Mouse (Mus musculus) midbrain, embryonic 16.5 days (tissue): Measurements from ENCODE around the gene Uhrf1. TPM values are rescaled to one million over a fixed set of nuclear protein-coding genes. Genes with fewer than 3 reads are reported as not detected.

Experiments
- ATAC-seq: fragments of 200-750 bp; cut with Nextera tagmentation; 2 replicates; pipeline ENCODE4 v1.8.0; 2017; ENCODE audit warnings: moderate TSS enrichment
- H3K27ac ChIP-seq: fragments of 300-500 bp; sonication (generic); 2 replicates; pipeline ENCODE4 v1.5.1; 2014; ENCODE audit warnings: mild to moderate bottlenecking, low read length, mixed read lengths
- H3K27me3 ChIP-seq: fragments of 300-500 bp; sonication (generic); 2 replicates; pipeline ENCODE4 v1.6.1; 2014; ENCODE audit warnings: low read depth, low read length, mixed read lengths; ENCODE audit not compliant: control insufficient read depth, insufficient read depth
- H3K36me3 ChIP-seq: fragments of 300-500 bp; sonication (generic); 2 replicates; pipeline ENCODE4 v1.6.1; 2014; ENCODE audit warnings: mild to moderate bottlenecking, low read length, moderate library complexity, mixed read lengths; ENCODE audit not compliant: control insufficient read depth, insufficient read depth
- H3K4me1 ChIP-seq: fragments of 300-500 bp; sonication (generic); 2 replicates; pipeline ENCODE4 v1.6.1; 2014; ENCODE audit warnings: mild to moderate bottlenecking, low read length, mixed read lengths; ENCODE audit not compliant: control insufficient read depth, insufficient read depth
- H3K4me2 ChIP-seq: fragments of 300-500 bp; sonication (generic); 2 replicates; pipeline ENCODE4 v1.6.1; 2014; ENCODE audit warnings: mild to moderate bottlenecking, low read length, mixed read lengths
- H3K4me3 ChIP-seq: fragments of 300-500 bp; sonication (generic); 2 replicates; pipeline ENCODE4 v1.5.1; 2014; ENCODE audit warnings: low read depth, mild to moderate bottlenecking, low read length, moderate library complexity, mixed read lengths
- H3K9ac ChIP-seq: fragments of 300-500 bp; sonication (generic); 2 replicates; pipeline ENCODE4 v1.6.1; 2014; ENCODE audit warnings: low read depth, low read length, mixed read lengths
- H3K9me3 ChIP-seq: fragments of 300-500 bp; sonication (generic); replicated peaks from 2 replicates; pipeline ENCODE4 v1.6.1; 2014; ENCODE audit warnings: mild to moderate bottlenecking, low read length, mixed read lengths; ENCODE audit not compliant: control insufficient read depth, poor library complexity, severe bottlenecking
- WGBS: fragments of 180-500 bp; shearing (Covaris S2); extraction: QIAGEN DNeasy Blood & Tissue Kit; methylation state at CpG from one replicate; pipeline ENCODE4 v1.1.7; 2014; 5-methylcytosine and 5-hydroxymethylcytosine counted together
- polyA plus RNA-seq: library from polyadenylated mRNA; unstranded; fragments of >200 nt; fragmentation: Nextera tagmentation; extraction: Ambion mirVana; gene quantifications from 2 replicates; pipeline ENCODE4 v1.2.1, GENCODE M21; 2015

Uhrf1 gene
- polyA plus RNA-seq, 1 experiment from 2014 or later = 11.6 TPM

DNA sequence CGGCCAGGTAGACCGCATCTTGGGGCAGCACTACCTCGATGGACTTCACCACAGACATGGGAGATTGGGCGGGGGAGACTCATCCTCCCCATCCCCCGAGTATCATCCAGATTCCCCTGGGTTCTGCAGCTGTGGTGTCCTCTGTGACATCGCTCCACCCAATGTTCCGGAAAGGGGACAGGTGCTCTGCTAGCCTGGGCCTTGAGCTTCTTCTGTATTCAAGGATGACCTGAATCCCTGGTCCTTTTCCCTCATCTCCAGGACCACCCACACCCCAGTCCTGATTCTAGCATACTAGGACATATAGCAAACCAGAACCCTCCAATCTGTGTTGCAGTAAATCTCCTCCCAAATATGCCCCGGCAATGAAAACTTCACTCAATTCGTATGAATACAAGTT is 2.9 kb upstream of the Uhrf1 start, which contains the start of gene Arrdc5:
TSS of gene Arrdc5 (minus strand) at position 101 of the 400 bp plus-strand sequence.
- H3K27ac ChIP-seq = no peak within 1 kb of the TSS
- WGBS = 95% methylated on average over 9 of the region's 9 CpGs
- H3K36me3 ChIP-seq = no peaks in the 10 kb centered on the region
- H3K9me3 ChIP-seq = no peaks in the 10 kb centered on the region
- H3K4me1 ChIP-seq = peaks cover 8% of the 10 kb centered on the region; the same call in 1 of the 2 replicates
- no peaks in the 10 kb centered on the region for H3K27me3 ChIP-seq
- no peak within 1 kb of the TSS for H3K4me3 ChIP-seq
- no peak for ATAC-seq
- no peak within 1 kb of the TSS for H3K9ac ChIP-seq
- no peak within 1 kb of the TSS for H3K4me2 ChIP-seq

DNA sequence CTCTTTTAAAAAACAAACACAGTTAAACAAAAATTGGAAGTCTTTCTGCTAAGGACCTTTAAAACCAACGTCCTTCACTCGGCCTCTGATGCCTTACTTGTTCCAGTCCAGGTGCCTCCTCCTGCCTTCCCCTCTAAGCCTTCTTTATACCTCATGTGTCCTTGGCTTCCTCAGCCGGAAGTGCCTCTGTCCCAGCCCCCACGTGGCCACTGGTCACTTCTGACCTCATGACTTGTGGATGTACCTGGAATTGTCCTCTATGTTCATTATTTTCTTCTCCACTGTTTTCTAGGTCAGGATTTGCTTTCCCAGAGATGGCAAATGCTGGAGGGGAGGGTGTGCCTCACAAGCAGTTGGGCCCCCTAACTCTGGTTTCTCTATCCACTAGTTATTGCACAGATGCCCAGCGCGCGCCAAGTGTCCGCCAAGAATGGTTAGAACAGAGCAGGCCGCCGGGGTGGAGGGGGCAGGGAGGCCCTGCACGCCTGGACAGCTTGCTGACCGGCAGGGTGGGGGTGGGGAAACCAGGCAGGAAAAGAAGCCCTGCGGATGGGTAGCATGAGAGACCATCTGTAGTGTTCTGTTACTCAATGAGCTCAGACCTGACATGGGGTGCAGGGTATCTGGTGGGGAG is 641 bp upstream of the Uhrf1 start:
- Histone ChIP-seq H3K36me3 (no peaks in the 10 kb centered on the region), H3K4me2 (no peak overlapping the region), H3K9me3 (no peaks in the 10 kb centered on the region), H3K4me1 (peaks cover 8% of the 10 kb centered on the region; the same call in 1 of the 2 replicates), H3K9ac (no peak overlapping the region), H3K27me3 (no peaks in the 10 kb centered on the region), H3K27ac (no peak overlapping the region), H3K4me3 (no peak overlapping the region)
- WGBS = 16% methylated on average over 13 of the region's 13 CpGs
- 0 out of 2 replicates have a peak, but pooled peaks have one; percentile 6 for ATAC-seq

DNA sequence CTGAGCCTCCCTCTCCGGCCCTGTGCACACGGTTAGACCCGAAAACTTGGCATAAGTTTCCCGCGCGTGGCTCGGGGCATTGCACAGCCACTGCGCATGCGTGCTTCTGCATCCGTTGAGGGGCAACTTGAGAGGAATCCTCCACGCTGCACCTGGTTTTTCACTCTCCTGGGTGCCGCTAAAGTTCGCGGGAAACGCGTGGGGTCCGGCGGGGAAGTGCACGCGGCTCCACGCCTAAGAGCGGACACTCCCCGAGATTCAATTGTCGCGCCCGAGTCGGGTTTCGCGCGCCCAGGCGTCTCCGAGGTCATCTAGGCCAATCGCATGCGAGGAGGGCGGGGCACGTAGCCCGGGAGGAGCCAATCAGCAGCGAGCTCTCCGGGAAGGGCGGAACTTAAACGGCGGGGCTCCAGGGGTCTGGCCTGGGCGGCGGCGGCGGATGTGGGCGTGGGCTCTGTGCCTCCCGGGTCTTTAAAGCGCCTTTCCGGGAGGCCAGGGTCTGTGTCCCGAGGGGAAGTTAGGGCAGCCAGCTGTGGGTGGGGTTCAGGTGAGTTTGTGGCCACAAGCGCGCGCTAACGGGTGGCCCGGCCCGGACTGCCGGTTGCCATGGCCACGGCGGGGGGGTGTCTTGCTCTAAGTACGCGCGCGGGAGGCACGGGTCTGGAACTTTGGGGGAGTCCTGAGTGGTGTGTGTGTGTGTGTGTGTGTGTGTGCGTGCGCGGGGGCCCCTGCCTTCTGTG is 896 bp downstream of the Uhrf1 start:
- Histone ChIP-seq H3K9ac (peak overlapping the region; percentile 67), H3K4me1 (peaks cover 8% of the 10 kb centered on the region; the same call in 1 of the 2 replicates), H3K27ac (no peak overlapping the region), H3K4me3 (peak overlapping the region; percentile 77), H3K4me2 (peak overlapping the region; percentile 92), H3K9me3 (no peaks in the 10 kb centered on the region), H3K36me3 (no peaks in the 10 kb centered on the region), H3K27me3 (no peaks in the 10 kb centered on the region)
- WGBS = 0% methylated on average over 68 of the region's 68 CpGs
- peak; percentile 96 for ATAC-seq

DNA sequence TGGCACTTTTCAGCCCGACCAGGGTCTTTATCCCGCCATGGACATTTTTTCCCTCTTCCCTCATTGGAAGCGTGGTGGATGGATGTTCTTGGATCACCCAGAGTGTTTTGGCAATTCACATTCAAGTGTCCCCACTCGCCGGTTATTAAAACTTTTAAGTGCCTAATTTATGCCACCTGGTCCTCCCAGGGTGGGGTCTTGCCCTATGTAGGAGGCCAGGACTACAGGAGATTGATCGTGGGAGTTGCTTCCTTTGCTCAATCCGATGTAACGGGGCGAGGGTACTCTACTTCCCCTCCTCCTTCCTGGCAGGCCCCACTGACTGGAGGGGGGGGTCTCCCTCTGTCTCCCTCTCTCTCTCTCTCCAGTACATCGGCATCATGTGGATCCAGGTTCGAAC is 1.6 kb downstream of the Uhrf1 start:
- Histone ChIP-seq H3K27ac (no peak overlapping the region), H3K9ac (peak overlapping the region; percentile 67; the same call in 1 of the 2 replicates), H3K9me3 (no peaks in the 10 kb centered on the region), H3K4me3 (peak overlapping the region; percentile 77), H3K4me2 (peak overlapping the region; percentile 92), H3K36me3 (no peaks in the 10 kb centered on the region), H3K27me3 (no peaks in the 10 kb centered on the region), H3K4me1 (peaks cover 8% of the 10 kb centered on the region; the same call in 1 of the 2 replicates)
- 0 out of 2 replicates have a peak, but pooled peaks have one; percentile 12 for ATAC-seq
- 12% methylated on average over 11 of the region's 11 CpGs for WGBS

DNA sequence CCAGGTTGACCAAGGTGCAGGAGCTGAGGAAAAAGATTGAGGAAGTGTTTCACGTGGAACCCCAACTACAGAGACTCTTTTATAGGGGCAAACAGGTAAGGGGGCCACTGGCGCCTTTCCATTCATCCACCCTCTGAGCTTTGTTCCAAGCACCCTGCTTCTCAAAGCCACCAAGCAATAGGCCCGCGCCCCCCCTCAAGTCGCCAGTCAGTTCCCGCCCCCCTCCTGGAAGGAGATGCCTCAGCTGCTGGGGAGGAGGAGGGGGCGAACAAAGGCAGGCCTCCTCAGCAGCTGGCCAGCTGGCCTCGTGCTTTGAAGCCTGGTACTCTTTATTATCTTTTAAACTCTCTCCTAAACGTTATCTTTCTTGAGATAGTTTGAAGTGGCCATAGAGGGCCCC is 2.0 kb downstream of the Uhrf1 start:
- H3K27me3 ChIP-seq = no peaks in the 10 kb centered on the region
- no peaks in the 10 kb centered on the region for H3K36me3 ChIP-seq
- no peak overlapping the region for H3K27ac ChIP-seq
- no peaks in the 10 kb centered on the region for H3K9me3 ChIP-seq
- ATAC-seq = no peak
- H3K4me3 ChIP-seq = no peak overlapping the region
- 22% methylated on average over 9 of the region's 9 CpGs for WGBS
- peaks cover 8% of the 10 kb centered on the region; the same call in 1 of the 2 replicates for H3K4me1 ChIP-seq
- H3K4me2 ChIP-seq = no peak overlapping the region; the same call in 1 of the 2 replicates
- H3K9ac ChIP-seq = no peak overlapping the region

DNA sequence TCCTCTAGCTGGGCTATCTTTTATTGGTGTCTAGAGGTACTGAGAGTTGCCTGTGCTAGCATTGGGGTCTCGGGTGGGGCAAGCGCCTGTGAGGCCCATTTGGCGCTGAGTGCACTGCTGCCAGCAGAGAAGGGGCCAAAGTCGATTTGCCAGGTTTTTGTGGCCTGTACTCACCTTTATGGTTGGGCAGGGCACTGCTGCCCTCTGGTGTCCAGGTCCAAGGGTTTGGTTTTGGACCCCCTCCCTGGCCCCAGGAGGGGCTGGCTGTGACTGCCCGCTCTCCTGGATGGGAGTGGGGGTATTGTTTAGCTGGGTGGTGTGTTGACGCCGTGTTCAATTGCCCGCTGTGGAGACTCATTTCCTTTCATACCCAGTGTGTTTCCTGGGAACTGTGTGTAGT is 2.7 kb downstream of the Uhrf1 start:
- Histone ChIP-seq H3K9me3 (no peaks in the 10 kb centered on the region), H3K4me1 (peaks cover 8% of the 10 kb centered on the region; the same call in 1 of the 2 replicates), H3K27ac (no peak overlapping the region), H3K9ac (no peak overlapping the region), H3K27me3 (no peaks in the 10 kb centered on the region), H3K36me3 (no peaks in the 10 kb centered on the region), H3K4me2 (no peak overlapping the region), H3K4me3 (no peak overlapping the region)
- WGBS = 59% methylated on average over 8 of the region's 8 CpGs
- no peak for ATAC-seq

DNA sequence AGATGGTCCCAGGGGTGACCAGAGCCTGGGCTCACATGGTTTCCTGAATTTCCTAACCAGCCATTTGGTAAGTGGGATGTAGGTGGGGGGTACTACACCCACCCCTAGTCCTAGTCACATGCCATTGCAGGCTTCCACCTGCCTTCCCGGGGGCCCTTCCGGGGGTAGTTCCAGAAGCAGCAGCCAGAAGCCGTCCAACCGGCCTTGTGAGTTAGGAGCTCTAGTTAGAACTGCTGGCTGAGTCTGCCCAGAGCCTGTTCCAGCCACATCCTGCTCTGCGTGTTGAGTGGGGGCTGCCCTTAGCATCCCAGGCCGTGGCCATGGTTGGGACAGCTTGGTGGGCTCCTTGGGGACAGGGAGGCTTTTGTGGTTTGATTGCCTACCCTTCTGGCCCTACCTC is 5.0 kb downstream of the Uhrf1 start:
- H3K27ac ChIP-seq = no peak overlapping the region
- ATAC-seq = no peak
- no peaks in the 10 kb centered on the region for H3K9me3 ChIP-seq
- peaks cover 8% of the 10 kb centered on the region; the same call in 1 of the 2 replicates for H3K4me1 ChIP-seq
- WGBS = 88% methylated on average over 6 of the region's 6 CpGs
- no peaks in the 10 kb centered on the region for H3K27me3 ChIP-seq
- no peak overlapping the region for H3K4me2 ChIP-seq
- H3K36me3 ChIP-seq = no peaks in the 10 kb centered on the region; the same call in 1 of the 2 replicates
- H3K4me3 ChIP-seq = no peak overlapping the region
- H3K9ac ChIP-seq = no peak overlapping the region

DNA sequence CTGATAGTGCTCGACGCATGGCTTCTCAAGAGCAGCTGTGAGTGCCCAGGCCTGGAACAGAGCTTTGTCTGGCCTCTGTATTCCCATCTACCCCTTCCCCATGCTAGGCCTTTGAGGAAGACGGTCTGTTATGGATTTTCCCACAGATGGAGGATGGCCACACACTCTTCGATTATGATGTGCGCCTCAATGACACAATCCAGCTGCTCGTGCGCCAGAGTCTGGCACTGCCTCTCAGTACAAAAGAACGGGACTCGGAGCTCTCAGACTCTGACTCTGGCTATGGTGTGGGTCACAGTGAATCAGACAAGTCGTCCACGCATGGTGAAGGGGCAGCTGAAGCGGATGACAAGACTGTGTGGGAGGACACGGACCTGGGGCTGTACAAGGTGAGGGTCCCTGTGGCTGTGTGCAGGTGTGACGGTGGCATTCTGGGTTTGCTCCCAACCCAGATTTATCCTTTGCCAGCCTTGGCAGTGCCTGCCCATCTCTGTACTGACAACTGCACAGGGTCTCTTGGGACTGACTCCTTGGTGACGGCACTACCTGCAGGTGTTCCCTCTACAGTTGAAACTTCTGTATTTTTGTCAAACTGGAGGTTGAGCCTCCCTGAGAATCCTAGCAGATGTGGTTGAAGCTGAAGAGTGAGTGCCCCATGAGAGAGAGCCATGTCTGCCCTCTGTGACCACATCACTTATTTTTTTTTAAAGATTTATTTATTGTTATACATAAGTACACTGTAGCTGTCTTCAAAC is 6.2 kb downstream of the Uhrf1 start:
- no peaks in the 10 kb centered on the region for H3K9me3 ChIP-seq
- no peak overlapping the region for H3K4me3 ChIP-seq
- H3K27ac ChIP-seq = no peak overlapping the region
- no peak for ATAC-seq
- 90% methylated on average over 15 of the region's 15 CpGs for WGBS
- H3K4me1 ChIP-seq = 0 out of 2 replicates have a peak, but pooled peaks cover 3% of the 10 kb centered on the region
- H3K36me3 ChIP-seq = no peaks in the 10 kb centered on the region; the same call in 1 of the 2 replicates
- H3K4me2 ChIP-seq = no peak overlapping the region
- no peak overlapping the region for H3K9ac ChIP-seq
- H3K27me3 ChIP-seq = no peaks in the 10 kb centered on the region
